Mouse (Mus musculus): ENCODE results near the gene Dgkb.

GRCm38 (mm10) chr12:37996417-37996946 is 179.0 kb downstream of the Dgkb start:
- TF ChIP-seq POLR2A (IDR thresholded peaks at IDR 0.05; ENCODE audit: control insufficient read depth, extremely low read depth, insufficient read depth, low read length, poor library complexity) (no peak), CTCF (IDR thresholded peaks at IDR 0.05; ENCODE audit: borderline replicate concordance, control insufficient read depth, extremely low read depth, insufficient read depth, low read length, poor library complexity) (no peak)

All from thymus, adult 2 months (tissue).